Mouse (Mus musculus): ENCODE data around the gene Fam43a. TPM values are rescaled to one million over a fixed set of nuclear protein-coding genes. Genes with fewer than 3 reads are reported as not detected.

Fam43a gene
- total RNA-seq, 2 experiments from 2014 or later: 14.8 to 16.9 TPM

- DNase-seq (ENCODE audit: low spot score in 2 of 2): peak in 1 of 2 experiments; percentile 22
Measured at GRCm38 (mm10) chr16:30595356-30595755, 4.2 kb upstream of the Fam43a start.

- DNase-seq (ENCODE audit: low spot score in 2 of 2): peak; percentile 29 to 58
Measured at GRCm38 (mm10) chr16:30595835-30596557, 3.5 kb upstream of the Fam43a start.

GRCm38 (mm10) chr16:30596959-30597681 is 2.4 kb upstream of the Fam43a start:
- DNase-seq (ENCODE audit: low spot score in 2 of 2): peak; percentile 98

- DNase-seq (ENCODE audit: low spot score in 2 of 2): peak; percentile 35 to 55
Measured at GRCm38 (mm10) chr16:30600431-30601045, 1.0 kb downstream of the Fam43a start.

GRCm38 (mm10) chr16:30601046-30601832 is 1.7 kb downstream of the Fam43a start:
- DNase-seq (ENCODE audit: low spot score in 2 of 2): peak; percentile 44 to 65

- DNase-seq (ENCODE audit: low spot score in 2 of 2): no peak
Measured at GRCm38 (mm10) chr16:30601946-30602345, 2.4 kb downstream of the Fam43a start.

GRCm38 (mm10) chr16:30602684-30603530 is 3.4 kb downstream of the Fam43a start:
- DNase-seq (ENCODE audit: low spot score in 2 of 2): no peak

- no peak for DNase-seq (ENCODE audit: low spot score in 2 of 2)
Measured at GRCm38 (mm10) chr16:30603531-30603842, 4.0 kb downstream of the Fam43a start.

- DNase-seq (ENCODE audit: low spot score in 2 of 2): no peak
Measured at GRCm38 (mm10) chr16:30604061-30604806, 4.7 kb downstream of the Fam43a start.

- no peak for DNase-seq (ENCODE audit: low spot score in 2 of 2)
Measured at GRCm38 (mm10) chr16:30604807-30605137, 5.2 kb downstream of the Fam43a start.

- no peak for DNase-seq (ENCODE audit: low spot score in 2 of 2)
Measured at GRCm38 (mm10) chr16:30605528-30605927, 6.0 kb downstream of the Fam43a start.

- DNase-seq (ENCODE audit: low spot score in 2 of 2): no peak
Measured at GRCm38 (mm10) chr16:30607868-30608267, 8.3 kb downstream of the Fam43a start.

- no peak for DNase-seq (ENCODE audit: low spot score in 2 of 2)
Measured at GRCm38 (mm10) chr16:30611331-30611730, 11.8 kb downstream of the Fam43a start.

GRCm38 (mm10) chr16:30613122-30613521 is 13.6 kb downstream of the Fam43a start:
- no peak for DNase-seq (ENCODE audit: low spot score in 2 of 2)

GRCm38 (mm10) chr16:30614122-30614521 is 14.6 kb downstream of the Fam43a start:
- no peak for DNase-seq (ENCODE audit: low spot score in 2 of 2)

GRCm38 (mm10) chr16:30614705-30615317 is 15.3 kb downstream of the Fam43a start:
- no peak for DNase-seq (ENCODE audit: low spot score in 2 of 2)

- DNase-seq (ENCODE audit: low spot score in 2 of 2): no peak
Measured at GRCm38 (mm10) chr16:30616281-30616680, 16.8 kb downstream of the Fam43a start.

- DNase-seq (ENCODE audit: low spot score in 2 of 2): no peak
Measured at GRCm38 (mm10) chr16:30623645-30624044, 24.1 kb downstream of the Fam43a start.

GRCm38 (mm10) chr16:30624640-30625039 is 25.1 kb downstream of the Fam43a start:
- DNase-seq (ENCODE audit: low spot score in 2 of 2): no peak

Data from layer of hippocampus, postnatal 10 days (tissue).